Mouse (Mus musculus): ENCODE measurements around the gene Ddx60.
"Not testable (repeated sequence)": the region's sequence is repeated elsewhere in the genome, so short reads cannot be mapped to it uniquely, and the experiment has no call there.

Ddx60 gene

DNA sequence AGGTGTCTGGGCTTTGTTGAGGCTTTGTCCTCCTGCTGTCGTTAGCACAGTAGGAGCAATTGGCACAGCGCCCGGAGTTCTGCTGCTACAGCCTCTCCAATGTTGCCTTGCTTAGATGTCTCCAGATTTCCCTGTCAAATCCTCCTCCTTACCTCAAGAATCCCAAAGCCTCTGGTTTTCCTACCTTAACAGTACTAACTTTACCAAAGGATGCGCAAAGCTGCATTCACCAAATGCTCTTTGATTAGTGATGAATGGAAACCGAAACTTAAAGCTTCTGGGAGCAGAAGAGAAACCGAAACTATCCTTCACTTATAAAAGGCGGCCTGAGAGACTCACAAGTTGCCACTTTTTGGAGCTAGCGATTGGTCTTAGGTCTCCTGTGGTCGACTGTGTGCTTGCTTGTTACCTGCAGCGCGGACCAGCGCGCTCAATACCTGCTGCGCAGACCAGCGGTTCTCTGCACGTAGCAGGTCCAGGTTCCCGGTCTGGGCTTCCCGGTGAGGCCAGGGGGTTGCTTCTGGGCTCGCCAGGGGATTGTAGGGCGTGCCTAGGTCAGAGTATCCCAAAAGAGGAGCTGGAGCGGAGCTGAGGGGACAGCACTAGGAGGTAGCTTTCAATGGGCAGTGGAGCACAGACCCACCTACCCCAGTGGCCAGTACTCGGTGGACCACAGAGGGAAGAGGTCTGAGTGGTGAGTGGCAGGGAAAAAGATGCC is at the start of gene Ddx60:
Gene Ddx60 (plus strand): TSS at position 311 of the 718 bp plus-strand sequence.
- DNase-seq (ENCODE audit: low spot score in 2 of 2), result peak; percentile 73 to 83

- DNase-seq (ENCODE audit: low spot score in 2 of 2), result peak in 1 of 2 experiments; percentile 63
These were observed 33.8 kb upstream of the Ddx60 start for GRCm38 (mm10) chr8:61894062-61894461.

DNA sequence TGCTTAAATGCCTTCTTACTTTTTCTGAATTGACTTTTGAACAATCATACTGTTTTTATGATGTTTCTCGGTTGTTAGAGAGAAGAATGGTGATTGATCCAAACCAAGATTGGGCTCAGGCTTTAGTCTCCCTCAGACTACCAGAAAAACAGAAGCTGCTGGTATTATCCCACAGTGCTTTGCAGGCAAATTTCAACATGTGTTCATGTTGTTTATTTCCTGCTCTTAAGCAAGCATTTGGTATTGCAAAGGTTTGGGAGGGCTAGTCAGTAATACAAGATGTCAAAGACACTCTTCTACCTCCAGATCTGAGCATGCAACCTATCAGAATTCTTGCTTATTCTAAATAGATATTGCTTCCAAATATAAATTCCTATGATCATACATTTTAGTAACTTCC is 31.1 kb upstream of the Ddx60 start:
- DNase-seq (ENCODE audit: low spot score in 2 of 2), result no peak

GRCm38 (mm10) chr8:61897402-61897801 is 30.5 kb upstream of the Ddx60 start:
- no peak for DNase-seq (ENCODE audit: low spot score in 2 of 2)

- DNase-seq (ENCODE audit: low spot score in 2 of 2), result no peak
These were observed 26.7 kb upstream of the Ddx60 start for GRCm38 (mm10) chr8:61901028-61901717.

DNA sequence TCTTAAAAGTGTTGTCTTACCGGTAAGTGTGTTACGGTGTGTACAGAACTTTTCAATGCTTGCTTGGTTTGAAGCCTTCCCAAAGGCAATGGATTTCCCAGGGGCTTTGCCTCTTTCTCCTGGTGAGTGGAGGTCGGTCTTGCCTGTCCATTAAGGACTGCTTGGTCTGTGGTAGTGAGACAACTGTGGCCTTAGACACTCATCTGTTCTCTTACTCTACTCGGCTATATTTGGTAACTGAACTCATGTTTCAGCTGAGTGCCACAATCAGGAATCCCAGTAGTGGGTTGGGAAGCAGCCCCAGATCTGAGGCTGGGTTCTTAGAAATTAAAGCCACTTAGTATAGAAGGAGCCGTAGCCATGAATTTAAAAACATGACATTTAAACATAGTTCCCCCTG is 25.4 kb upstream of the Ddx60 start, which contains the start of gene Palld:
Gene Palld (minus strand): TSS at position 170 of the 400 bp plus-strand sequence.
- DNase-seq (ENCODE audit: low spot score in 2 of 2), result peak; percentile 32 to 56

- DNase-seq (ENCODE audit: low spot score in 2 of 2), result peak; percentile 79 to 83
These were observed 19.3 kb upstream of the Ddx60 start for GRCm38 (mm10) chr8:61908303-61909215.

DNA sequence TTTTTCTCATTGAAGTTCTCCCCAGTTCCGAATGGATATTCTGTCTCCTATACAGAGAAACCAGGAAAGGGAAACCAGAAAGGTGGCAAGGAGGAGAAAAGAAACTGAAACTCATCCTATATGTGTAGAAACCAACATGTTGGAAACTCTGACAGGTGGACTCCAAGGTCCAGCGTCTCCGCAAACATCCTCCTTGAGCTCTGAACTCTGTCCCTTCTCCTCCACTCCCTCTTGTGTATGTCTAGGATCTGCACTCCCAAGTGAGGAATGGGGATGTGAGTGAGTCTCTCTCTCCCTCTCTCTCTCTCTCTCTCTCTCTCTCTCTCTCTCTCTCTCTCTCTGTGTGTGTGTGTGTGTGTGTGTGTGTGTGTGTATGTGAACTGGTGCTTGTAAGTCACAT is 18.6 kb upstream of the Ddx60 start:
- no peak for DNase-seq (ENCODE audit: low spot score in 2 of 2)

DNA sequence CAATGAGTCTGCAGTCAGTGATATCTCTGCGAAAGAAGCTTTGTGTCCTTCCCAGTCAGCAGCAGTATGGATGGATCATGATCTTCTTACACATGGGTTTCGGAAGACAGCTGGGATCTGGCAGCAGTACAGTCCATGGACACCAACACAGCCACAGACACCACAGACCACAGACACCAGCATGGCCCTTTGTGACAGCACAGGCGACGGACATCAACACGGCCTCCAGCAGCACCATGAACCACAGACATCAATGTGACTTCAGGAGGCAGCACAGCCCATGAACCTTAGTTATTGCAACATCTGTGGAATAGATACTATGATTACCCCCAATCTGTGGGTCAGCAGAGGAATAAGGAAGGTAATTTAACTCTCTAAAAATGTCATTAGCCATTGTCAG is 15.1 kb upstream of the Ddx60 start:
- no peak for DNase-seq (ENCODE audit: low spot score in 2 of 2)

- DNase-seq (ENCODE audit: low spot score in 2 of 2), result peak in 1 of 2 experiments; percentile 38
These were observed 13.9 kb upstream of the Ddx60 start for GRCm38 (mm10) chr8:61913957-61914356.

DNA sequence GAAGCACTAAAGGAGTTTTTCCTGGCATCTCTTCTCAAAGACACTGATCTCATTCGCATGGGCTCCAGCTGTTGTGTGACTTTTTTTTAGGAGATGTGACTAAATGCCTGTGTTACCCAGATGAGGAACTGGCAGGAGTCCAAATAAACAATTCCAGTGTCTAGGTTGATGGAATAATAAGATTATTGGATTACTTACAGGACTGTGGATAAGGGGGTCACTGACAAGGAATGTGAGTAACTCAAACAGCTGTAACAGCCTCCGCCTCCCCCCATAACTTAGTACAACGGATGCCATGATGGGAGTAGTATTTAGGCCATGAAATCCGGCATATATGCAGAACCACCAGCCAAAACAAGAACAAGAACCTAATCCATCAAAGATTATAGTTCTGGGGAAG is 10.6 kb upstream of the Ddx60 start:
- no peak for DNase-seq (ENCODE audit: low spot score in 2 of 2)

GRCm38 (mm10) chr8:61919145-61919788 is 8.6 kb upstream of the Ddx60 start:
- DNase-seq (ENCODE audit: low spot score in 2 of 2), result no peak

DNA sequence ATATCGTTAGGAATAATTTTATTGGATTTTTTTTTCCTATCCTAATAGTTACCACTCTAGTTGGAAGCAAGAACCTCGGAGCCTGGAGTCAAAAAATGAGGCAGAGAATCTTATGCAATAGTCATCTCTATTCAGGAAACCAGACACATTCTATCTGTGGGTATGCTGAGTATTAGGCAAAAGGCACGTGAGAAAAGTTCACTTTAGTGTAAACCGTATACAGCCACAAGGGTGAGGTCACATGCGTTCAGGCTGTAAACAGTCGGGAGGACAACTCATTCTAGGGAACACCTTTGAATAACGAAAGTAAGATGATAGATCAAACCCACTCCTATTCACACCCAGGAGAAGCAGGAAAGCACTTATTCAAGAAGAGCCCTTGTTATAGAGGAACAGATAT is 7.5 kb upstream of the Ddx60 start:
- DNase-seq (ENCODE audit: low spot score in 2 of 2), result no peak

DNA sequence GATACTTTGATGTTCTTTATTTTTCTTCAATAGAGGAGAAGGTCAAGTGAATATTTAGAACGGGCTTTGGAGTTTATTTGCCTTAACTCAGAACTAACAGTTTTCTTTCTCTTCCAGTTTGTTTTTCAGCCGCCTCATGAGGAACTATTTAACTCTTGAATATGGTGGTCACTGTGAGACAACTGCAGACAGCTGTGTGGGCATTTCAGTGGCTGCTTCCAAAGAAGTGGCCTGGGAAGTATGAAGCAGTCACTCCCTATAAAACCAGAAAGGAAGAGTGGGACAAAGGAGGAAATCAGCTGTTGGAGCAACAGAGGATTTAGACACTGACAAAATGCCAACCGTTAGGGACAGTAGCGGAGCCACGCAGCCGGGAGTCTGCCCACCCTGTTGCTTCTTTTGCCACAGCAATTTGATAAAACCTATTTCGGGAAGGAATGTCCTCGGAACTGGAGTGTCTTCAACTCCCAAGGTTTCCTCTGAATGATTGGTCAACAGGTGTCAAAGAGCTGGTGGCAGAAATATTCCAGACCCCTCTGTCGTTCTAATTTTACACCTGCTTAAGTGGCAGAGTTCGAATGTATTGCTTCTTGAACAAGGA is 6.3 kb upstream of the Ddx60 start:
- DNase-seq (ENCODE audit: low spot score in 2 of 2), result peak; percentile 44 to 54

DNA sequence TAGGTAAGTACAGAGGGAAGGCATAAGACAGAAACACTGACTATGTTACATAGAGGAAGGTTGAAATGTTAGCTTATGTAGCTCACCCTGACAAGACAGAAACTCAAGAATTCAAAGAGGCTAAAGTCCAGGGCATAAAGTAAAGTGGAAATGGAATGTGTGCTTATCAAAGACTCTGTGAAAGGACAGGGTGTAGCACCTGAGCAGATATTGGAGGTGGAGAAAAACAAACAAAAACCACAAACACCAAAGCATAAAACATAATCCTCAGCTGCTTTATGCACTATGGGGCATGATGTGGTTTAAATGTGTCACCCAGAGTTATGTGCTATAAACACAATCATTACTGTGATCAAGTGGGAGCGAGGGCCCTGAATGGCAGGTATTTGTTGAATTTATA is 3.4 kb upstream of the Ddx60 start:
- no peak for DNase-seq (ENCODE audit: low spot score in 2 of 2)

GRCm38 (mm10) chr8:61933243-61933642 is 5.4 kb downstream of the Ddx60 start:
- no peak for DNase-seq (ENCODE audit: low spot score in 2 of 2)

DNA sequence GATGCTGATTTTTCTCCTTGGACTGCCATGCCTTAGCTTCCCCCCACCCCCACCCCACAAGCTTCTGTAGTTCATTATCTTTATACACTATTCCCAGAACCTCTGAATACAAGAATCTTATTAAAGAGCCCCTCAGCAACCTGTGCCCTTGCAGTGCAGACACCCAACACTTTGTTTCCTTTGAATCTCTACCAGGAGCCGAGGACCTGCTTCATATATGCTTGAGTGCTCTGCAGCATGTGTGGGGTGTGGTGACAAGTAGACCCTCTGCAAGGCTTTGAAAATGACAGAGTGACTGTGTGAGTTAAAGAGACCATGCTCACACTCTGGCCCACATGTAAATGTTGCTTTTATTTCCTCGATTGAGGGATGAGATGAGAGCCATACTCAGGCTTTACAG is 9.7 kb downstream of the Ddx60 start:
- DNase-seq (ENCODE audit: low spot score in 2 of 2), result no peak

DNA sequence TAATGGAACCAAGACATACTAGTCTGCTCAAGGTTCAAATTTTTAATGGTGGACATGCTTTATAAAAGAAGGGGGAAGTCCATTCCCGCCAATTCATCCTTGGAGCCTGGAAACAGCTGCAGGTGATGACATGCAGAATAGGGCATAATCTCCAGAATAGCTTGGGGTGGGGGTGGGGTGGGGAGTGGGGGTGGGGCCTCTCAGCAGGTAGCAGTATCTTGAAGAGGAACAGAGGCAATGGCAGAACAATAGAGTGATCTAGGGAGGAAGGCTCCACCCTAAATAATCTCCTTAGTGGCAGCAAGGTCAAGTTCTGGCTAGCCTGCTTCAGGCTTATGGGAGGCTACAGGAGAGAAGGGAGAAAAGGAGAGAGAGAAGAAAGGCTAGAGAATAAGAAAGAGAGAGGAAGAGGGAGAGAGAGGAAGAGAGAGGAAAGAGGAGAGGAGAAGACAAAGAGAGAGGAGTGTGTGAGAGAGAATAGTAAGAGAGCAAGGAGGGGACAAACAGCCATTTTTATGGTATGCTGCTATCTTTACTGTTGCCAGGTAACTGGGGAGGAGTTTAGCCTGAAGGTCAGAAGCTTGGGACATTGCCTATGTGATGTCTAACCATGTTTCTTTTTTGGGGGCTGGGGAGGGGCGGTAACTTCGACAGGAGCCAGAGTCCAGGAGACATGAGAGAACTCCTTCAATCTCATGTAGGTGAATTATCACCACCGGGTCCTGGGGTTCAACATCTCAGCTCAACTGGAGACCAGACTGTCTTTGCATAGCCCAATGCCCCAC is 36.9 kb downstream of the Ddx60 start:
- not testable (repeated sequence) for DNase-seq (ENCODE audit: low spot score in 2 of 2)

- DNase-seq (ENCODE audit: low spot score in 2 of 2), result no peak
These were observed 41.7 kb downstream of the Ddx60 start for GRCm38 (mm10) chr8:61969581-61969980.

- DNase-seq (ENCODE audit: low spot score in 2 of 2), result no peak
These were observed 57.1 kb downstream of the Ddx60 start for GRCm38 (mm10) chr8:61984941-61985340.

Measured in heart, adult 9 months (tissue).